Mouse (Mus musculus) testis, adult 2 months (tissue): ENCODE results near the gene Gbp7.

ENCODE experiments used
- CTCF ChIP-seq: fragments of 200-500 bp; IDR thresholded peaks from 2 replicates; pipeline ENCODE4 v1.5.1; 2012; ENCODE audit warnings: low read depth, mild to moderate bottlenecking, inconsistent platforms, low read length, moderate library complexity; ENCODE audit not compliant: control insufficient read depth, insufficient read depth, insufficient replicate concordance
- POLR2A ChIP-seq: fragments of 200-500 bp; IDR thresholded peaks from 2 replicates; pipeline ENCODE4 v1.6.1; 2012; ENCODE audit warnings: low read depth, mild to moderate bottlenecking, inconsistent platforms, low read length, moderate library complexity; ENCODE audit not compliant: control insufficient read depth

DNA sequence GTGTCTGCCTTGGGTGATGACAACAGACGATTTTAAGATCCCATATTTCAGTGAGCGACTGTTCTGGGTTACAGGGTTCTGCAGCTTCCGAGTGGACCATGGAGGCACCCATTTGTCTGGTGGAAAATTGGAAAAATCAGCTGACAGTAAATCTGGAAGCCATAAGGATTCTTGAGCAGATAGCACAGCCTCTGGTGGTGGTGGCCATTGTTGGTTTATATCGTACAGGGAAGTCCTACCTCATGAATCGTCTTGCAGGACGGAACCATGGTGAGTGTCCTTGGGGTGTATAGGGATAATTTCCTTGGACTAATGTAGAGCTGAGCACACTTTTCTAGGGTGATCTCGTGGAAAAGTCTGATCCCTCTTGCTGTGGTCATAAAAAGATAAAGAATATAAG, 31.5 kb downstream of the Gbp7 start:
- TF ChIP-seq CTCF (no peak), POLR2A (no peak)
